Mouse (Mus musculus): ENCODE data around the gene 4930564D02Rik.

Gene 4930564D02Rik

GRCm38 (mm10) chr3:105114269-105114668 lies 47.6 kb downstream of the 4930564D02Rik start:
- DNase-seq: peak; percentile 71

DNA sequence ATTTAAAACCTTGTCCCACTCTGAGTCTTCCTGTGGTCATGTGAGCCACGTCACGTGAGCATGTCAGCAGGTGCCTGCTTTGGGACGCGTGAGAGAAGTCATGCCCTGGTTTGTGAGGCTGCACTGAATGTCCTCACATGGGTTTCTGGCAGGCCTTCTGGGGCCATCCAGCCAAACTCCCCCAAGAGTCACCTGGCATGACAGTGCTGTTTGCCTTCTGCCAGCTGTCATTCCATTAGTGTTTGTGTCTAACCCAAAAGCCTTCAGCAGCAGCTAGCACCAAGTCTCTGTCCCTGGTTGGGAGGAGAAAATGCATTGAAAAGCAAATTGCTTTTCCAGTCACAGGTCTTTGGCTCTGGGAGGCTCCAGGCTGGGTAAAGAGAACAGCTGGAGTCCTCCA lies 50.0 kb downstream of the 4930564D02Rik start:
- peak; percentile 55 for DNase-seq

DNA sequence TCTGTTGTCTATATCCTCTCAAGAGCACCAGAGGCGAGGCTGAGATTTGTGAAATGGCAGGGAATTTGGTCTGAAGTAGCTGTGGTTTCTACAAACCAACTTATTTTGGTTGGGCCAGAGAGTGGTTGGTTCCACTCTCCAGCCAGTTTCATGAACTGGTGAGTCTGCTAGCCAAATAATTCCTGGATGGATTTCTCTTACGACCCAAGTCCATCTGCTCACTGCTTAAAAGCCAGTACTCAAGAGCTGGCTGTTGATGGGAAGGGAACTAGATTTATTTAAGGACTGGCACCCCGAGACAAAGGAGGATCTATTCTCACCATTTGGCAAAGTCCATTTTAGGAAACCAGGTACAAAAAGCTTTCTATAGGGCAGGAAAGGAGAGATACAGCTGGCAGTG lies 57.1 kb downstream of the 4930564D02Rik start:
- peak; percentile 43 for DNase-seq

GRCm38 (mm10) chr3:105127881-105128280 lies 61.2 kb downstream of the 4930564D02Rik start:
- DNase-seq: no peak
